Mouse (Mus musculus) hindbrain, embryonic 16.5 days (tissue): ENCODE data around the gene Samd10. TPM values are rescaled to one million over a fixed set of nuclear protein-coding genes. Genes with fewer than 3 reads are reported as not detected.
A peak's percentile ranks its signal among the peaks of the same experiment; 100 is the strongest.

Source experiments
- ATAC-seq: fragments of 200-750 bp; cut with Nextera tagmentation; 2 replicates; pipeline ENCODE4 v1.8.0; 2017; ENCODE audit warnings: moderate TSS enrichment, moderate library complexity
- H3K27ac ChIP-seq: fragments of 300-500 bp; sonication (generic); 2 replicates; pipeline ENCODE4 v1.5.1; 2014; ENCODE audit warnings: low read depth, mild to moderate bottlenecking, control low read depth, low read length, moderate library complexity
- H3K27me3 ChIP-seq: fragments of 300-500 bp; sonication (generic); replicated peaks from 2 replicates; pipeline ENCODE4 v1.6.1; 2014; ENCODE audit warnings: low read length; ENCODE audit not compliant: control insufficient read depth, insufficient read depth
- H3K36me3 ChIP-seq: fragments of 300-500 bp; sonication (generic); 2 replicates; pipeline ENCODE4 v1.6.1; 2014; ENCODE audit warnings: mild to moderate bottlenecking, low read length, moderate library complexity, mixed read lengths; ENCODE audit not compliant: control insufficient read depth, insufficient read depth
- H3K4me1 ChIP-seq: fragments of 300-500 bp; sonication (generic); 2 replicates; pipeline ENCODE4 v1.6.1; 2014; ENCODE audit warnings: low read depth, low read length; ENCODE audit not compliant: control insufficient read depth, insufficient read depth
- H3K4me2 ChIP-seq: fragments of 300-500 bp; sonication (generic); 2 replicates; pipeline ENCODE4 v1.6.1; 2014; ENCODE audit warnings: mild to moderate bottlenecking, low read length, control low read depth, moderate library complexity
- H3K4me3 ChIP-seq: fragments of 300-500 bp; sonication (generic); 2 replicates; pipeline ENCODE4 v1.5.1; 2014; ENCODE audit warnings: mild to moderate bottlenecking, low read length, control low read depth, moderate library complexity
- H3K9ac ChIP-seq: fragments of 300-500 bp; sonication (generic); 2 replicates; pipeline ENCODE4 v1.6.1; 2014; ENCODE audit warnings: low read depth, mild to moderate bottlenecking, control low read depth, low read length, moderate library complexity
- H3K9me3 ChIP-seq: fragments of 300-500 bp; sonication (generic); 2 replicates; pipeline ENCODE4 v1.6.1; 2014; ENCODE audit warnings: mild to moderate bottlenecking, low read length, moderate library complexity; ENCODE audit not compliant: control insufficient read depth
- WGBS: fragments of 180-500 bp; shearing (Covaris S2); extraction: QIAGEN DNeasy Blood & Tissue Kit; methylation state at CpG from one replicate; pipeline ENCODE4 v1.1.7; 2014; 5-methylcytosine and 5-hydroxymethylcytosine counted together
- polyA plus RNA-seq: library from polyadenylated mRNA; unstranded; fragments of >200 nt; fragmentation: Nextera tagmentation; extraction: Ambion mirVana; gene quantifications from 2 replicates; pipeline ENCODE4 v1.2.1, GENCODE M21; 2015

Samd10 gene
- polyA plus RNA-seq, 1 experiment from 2014 or later: 192 TPM

DNA sequence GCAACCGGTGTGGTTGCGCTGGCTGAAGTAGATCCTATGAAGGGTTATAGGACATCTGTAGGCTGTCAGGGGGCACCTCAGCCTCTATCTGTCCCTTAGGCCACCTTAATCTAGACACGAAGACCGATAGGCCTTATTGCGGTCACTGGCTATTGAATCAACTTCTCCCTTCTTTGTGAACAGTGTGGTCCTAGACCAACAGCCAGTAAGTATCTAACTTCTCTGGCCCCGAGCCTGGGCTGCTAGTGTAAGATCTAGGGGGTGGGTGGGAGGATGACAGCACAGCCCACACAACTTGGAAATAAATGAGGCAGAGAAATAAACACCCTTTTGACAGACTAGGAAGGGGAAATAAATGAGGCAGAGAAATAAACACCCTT is 6.0 kb downstream of the Samd10 start:
- peak overlapping the region; percentile 74 for H3K4me2 ChIP-seq
- no peaks in the 10 kb centered on the region for H3K27me3 ChIP-seq
- H3K4me1 ChIP-seq: peaks cover 29% of the 10 kb centered on the region
- H3K9ac ChIP-seq: peak overlapping the region; percentile 95
- peak overlapping the region; percentile 93 for H3K4me3 ChIP-seq
- H3K36me3 ChIP-seq: peaks cover 24% of the 10 kb centered on the region
- WGBS: 0% methylated on average over 6 of the region's 6 CpGs
- H3K9me3 ChIP-seq: no peaks in the 10 kb centered on the region
- peak; percentile 23 for ATAC-seq
- peak overlapping the region; percentile 96 for H3K27ac ChIP-seq

DNA sequence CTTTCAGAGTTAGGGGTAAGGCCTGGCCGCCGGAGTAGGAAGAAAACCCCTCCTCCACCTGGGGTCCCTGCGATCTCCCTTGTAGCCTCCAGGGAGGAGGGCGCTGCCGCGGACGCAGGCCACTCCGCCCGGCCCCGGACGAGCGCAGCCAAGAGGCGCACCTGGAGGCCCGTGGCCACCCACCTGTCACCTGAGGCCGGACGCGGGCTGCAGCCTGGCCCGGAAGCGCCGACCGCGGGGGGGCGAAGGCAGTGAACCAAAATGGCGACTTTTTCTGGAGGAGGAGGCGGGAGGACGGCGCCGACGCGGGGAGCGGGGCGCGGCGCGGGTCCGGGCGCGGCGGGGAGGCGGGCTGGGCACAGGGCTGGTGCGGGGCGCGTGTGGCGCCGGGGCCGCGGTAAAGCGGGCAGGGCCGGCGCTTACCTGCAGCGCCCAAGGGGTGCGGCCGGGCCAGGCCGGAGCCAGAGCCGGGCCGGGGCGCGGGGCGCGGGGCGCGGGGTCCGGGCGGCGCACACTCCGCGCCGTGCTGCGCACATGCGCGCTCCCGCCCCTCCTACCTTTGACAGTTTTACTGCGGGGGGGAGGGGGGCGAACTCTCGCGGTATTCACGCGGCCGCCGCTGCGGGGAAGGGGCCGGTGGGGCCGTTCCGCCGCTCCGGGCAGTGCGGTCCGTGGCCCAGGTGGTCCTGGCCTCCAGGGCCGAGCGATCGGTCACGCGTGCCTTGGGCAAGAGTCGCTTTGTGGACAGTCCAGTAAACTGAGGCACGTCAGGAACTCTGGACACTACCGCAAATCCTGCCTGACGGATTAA is 6.6 kb downstream of the Samd10 start, which contains the start of gene Zfp512b:
Gene Zfp512b, minus strand, starts transcription at position 573 of the 811 bp plus-strand sequence.
- H3K4me3 ChIP-seq: peak within 1 kb of the TSS; percentile 93
- H3K9me3 ChIP-seq: no peaks in the 10 kb centered on the region
- peaks cover 29% of the 10 kb centered on the region for H3K36me3 ChIP-seq
- peak within 1 kb of the TSS; percentile 74 for H3K4me2 ChIP-seq
- peak within 1 kb of the TSS; percentile 96 for H3K27ac ChIP-seq
- WGBS: under 1% methylated on average over 64 of the region's 97 CpGs
- peak within 1 kb of the TSS; percentile 95 for H3K9ac ChIP-seq
- peak; percentile 86 for ATAC-seq
- H3K4me1 ChIP-seq: peaks cover 24% of the 10 kb centered on the region
- H3K27me3 ChIP-seq: no peaks in the 10 kb centered on the region

DNA sequence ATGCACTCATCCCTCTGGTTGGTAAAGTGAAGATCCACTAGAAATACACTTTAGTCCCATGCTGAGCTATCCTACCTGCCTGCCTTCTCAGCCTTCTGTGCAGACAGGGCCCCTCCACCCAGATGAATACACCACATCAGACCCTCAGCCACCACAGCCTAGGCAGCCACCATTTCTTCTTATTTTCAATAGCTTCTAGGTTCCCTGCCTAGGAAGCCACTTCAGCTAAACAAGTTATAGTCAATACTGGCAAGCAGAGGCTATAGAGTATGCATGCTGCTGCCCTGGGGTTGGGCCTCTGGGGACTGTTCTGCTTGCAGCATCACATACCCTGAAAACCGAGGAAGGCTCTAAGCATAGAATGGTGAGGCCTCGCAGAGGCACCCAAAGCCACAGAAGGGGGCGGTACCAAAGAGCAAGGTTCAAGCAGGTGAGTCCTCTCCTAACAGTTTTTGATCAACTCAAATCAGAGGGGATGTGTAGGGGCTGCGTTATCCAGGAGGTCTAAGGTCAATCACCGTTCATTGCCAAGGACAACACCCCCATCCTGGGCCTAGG is 7.4 kb downstream of the Samd10 start, which contains the start of gene Prpf6:
Gene Prpf6, plus strand, starts transcription at position 341 of the 558 bp plus-strand sequence.
- Histone ChIP-seq H3K4me2 (peak within 1 kb of the TSS; percentile 74), H3K9ac (peak within 1 kb of the TSS; percentile 95), H3K4me3 (peak within 1 kb of the TSS; percentile 93), H3K27me3 (no peaks in the 10 kb centered on the region), H3K27ac (peak within 1 kb of the TSS; percentile 96), H3K9me3 (no peaks in the 10 kb centered on the region), H3K36me3 (peaks cover 36% of the 10 kb centered on the region), H3K4me1 (peaks cover 20% of the 10 kb centered on the region)
- ATAC-seq: 0 out of 2 replicates have a peak, but pooled peaks have one; percentile 3
- WGBS: 17% methylated on average over 5 of the region's 5 CpGs

DNA sequence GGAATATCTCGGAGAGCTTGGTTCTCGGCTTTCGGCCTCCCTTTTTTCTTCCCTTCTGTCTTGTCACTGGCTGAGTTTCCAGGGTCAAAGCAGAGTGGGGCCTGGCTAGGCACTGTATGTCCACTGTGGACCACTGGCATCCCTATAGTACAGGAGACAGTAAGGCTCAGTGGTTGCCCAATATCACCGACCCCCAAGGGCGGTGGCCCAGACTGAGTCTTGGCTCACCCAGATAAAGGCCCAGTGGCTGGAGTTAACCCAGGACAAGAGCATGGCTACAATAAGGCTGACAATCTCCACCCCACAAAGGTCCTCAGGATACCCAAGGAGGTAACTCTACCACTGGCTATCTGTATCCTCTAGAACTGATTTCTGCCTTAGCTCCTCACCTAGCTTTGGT is 8.5 kb downstream of the Samd10 start:
- Histone ChIP-seq H3K4me1 (peaks cover 20% of the 10 kb centered on the region), H3K36me3 (peaks cover 43% of the 10 kb centered on the region), H3K4me3 (no peak overlapping the region; the same call in 1 of the 2 replicates), H3K4me2 (no peak overlapping the region), H3K27ac (no peak overlapping the region), H3K9ac (peak overlapping the region; percentile 11; the same call in 1 of the 2 replicates), H3K9me3 (no peaks in the 10 kb centered on the region), H3K27me3 (no peaks in the 10 kb centered on the region)
- ATAC-seq: no peak
- 97% methylated on average over 5 of the region's 5 CpGs for WGBS

DNA sequence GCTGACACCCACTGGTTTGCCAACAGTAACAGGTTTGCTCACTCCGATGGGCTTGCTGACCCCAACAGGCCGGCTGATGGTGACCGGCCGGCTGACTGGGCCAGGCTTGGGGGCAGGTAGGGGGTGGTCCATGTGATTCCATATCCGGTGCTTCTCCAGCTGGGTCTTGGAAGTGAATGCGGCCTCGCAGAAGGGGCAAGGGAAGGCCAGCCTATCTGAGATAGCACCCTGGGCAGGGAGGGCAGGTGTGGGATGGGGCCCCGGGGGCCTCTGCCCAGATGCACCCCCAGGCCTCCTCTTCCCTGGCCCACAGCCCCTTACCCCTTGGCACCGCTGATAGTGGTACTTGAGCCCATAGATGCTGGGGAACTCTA is 9.3 kb downstream of the Samd10 start:
- H3K4me3 ChIP-seq: no peak overlapping the region
- H3K9me3 ChIP-seq: no peaks in the 10 kb centered on the region
- H3K4me2 ChIP-seq: no peak overlapping the region
- H3K9ac ChIP-seq: no peak overlapping the region
- ATAC-seq: no peak
- peaks cover 20% of the 10 kb centered on the region for H3K4me1 ChIP-seq
- H3K36me3 ChIP-seq: peaks cover 42% of the 10 kb centered on the region
- no peak overlapping the region for H3K27ac ChIP-seq
- no peaks in the 10 kb centered on the region for H3K27me3 ChIP-seq
- WGBS: 98% methylated on average over 9 of the region's 9 CpGs

DNA sequence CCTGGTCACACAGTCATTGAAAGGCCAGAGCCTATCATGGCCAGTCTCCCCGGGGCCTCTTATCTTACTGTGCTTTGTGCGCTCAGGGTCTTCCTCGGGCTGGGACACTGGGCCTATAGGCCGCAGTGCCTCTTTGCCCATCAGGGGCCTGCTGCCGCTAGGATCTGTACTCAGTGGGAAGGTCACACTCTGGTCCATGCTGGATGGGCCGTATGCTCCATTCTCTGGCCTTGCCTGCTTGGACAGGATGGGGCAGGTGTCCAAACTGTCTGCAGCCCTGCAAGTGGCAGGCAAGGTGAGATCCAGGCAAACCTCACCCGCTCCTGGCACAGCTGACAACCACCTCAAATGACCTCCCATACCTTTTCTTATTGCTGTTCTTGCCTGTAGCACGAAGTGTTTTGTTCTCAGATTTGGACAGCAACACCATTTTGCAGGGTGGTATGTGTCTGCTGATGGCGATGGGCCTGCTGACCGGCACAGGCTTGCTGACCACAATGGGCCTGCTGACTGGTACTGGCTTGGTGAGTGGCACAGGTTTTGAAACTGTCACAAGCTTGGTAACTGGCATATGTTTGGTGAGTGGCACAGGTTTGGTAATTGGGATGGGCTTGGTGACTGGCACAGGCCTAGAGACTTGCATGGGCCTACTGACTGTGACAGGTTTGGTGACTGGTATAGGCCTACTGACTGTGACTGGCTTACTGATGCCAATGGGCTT is 9.8 kb downstream of the Samd10 start:
- Histone ChIP-seq H3K27me3 (no peaks in the 10 kb centered on the region), H3K4me3 (no peak overlapping the region), H3K27ac (no peak overlapping the region), H3K4me1 (peaks cover 20% of the 10 kb centered on the region), H3K4me2 (no peak overlapping the region), H3K9me3 (no peaks in the 10 kb centered on the region), H3K9ac (no peak overlapping the region), H3K36me3 (peaks cover 48% of the 10 kb centered on the region)
- 90% methylated on average over 10 of the region's 10 CpGs for WGBS
- no peak for ATAC-seq

DNA sequence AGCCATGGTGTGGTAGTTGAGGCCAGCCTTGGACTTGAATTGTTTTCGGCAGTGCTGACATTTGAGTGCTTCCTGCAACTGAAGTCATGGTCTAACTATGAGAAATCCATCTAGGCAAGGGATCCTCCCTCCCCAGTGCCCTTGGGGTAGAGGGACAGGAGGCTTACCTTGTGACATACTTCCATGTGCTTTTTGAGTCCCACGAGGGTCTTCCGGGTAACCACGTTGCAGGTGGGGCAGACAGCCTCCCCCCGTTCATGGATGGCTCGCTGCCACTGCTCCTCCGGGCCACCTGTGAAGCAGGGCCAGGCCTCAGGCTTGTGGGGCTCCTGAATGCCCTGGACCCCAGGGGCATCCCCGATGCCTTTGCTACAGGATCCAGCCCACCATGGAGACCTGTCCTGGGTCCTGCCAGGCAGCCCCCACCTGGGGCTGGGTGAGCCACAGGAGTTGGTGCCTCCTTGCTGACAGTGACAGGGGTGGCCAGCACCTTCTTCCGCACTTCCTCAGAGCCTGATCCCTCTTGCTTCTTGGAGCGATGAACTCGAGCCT is 10.7 kb downstream of the Samd10 start:
- H3K27ac ChIP-seq: no peak overlapping the region
- no peak for ATAC-seq
- no peaks in the 10 kb centered on the region for H3K27me3 ChIP-seq
- H3K9me3 ChIP-seq: no peaks in the 10 kb centered on the region
- no peak overlapping the region for H3K9ac ChIP-seq
- H3K4me2 ChIP-seq: no peak overlapping the region
- 89% methylated on average over 11 of the region's 11 CpGs for WGBS
- peaks cover 19% of the 10 kb centered on the region for H3K4me1 ChIP-seq
- no peak overlapping the region for H3K4me3 ChIP-seq
- H3K36me3 ChIP-seq: peaks cover 54% of the 10 kb centered on the region

DNA sequence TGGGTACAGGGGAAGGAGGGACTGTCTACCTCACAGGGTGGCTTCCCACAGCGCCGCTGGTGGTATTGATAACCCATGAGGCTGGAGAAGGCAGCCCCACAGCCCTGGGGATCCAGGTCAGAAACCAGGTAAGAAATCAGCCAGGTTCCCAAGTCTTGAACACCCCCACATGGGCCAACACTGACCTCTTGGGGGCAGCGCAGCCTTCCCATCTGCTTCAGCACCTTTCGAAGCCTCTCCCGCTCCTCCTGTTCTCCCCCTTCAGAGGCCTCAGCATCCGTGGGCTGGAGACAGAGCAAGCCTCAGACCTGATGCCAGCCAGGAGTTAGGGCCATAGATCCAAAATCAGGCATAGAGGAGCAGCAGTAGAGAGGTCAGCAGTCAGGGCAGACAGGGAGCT is 11.2 kb downstream of the Samd10 start:
- no peak overlapping the region for H3K9ac ChIP-seq
- 85% methylated on average over 6 of the region's 6 CpGs for WGBS
- no peak overlapping the region for H3K4me3 ChIP-seq
- peaks cover 14% of the 10 kb centered on the region for H3K4me1 ChIP-seq
- H3K36me3 ChIP-seq: peaks cover 54% of the 10 kb centered on the region
- no peak overlapping the region for H3K27ac ChIP-seq
- H3K9me3 ChIP-seq: no peaks in the 10 kb centered on the region
- H3K4me2 ChIP-seq: no peak overlapping the region
- H3K27me3 ChIP-seq: no peaks in the 10 kb centered on the region
- no peak for ATAC-seq

DNA sequence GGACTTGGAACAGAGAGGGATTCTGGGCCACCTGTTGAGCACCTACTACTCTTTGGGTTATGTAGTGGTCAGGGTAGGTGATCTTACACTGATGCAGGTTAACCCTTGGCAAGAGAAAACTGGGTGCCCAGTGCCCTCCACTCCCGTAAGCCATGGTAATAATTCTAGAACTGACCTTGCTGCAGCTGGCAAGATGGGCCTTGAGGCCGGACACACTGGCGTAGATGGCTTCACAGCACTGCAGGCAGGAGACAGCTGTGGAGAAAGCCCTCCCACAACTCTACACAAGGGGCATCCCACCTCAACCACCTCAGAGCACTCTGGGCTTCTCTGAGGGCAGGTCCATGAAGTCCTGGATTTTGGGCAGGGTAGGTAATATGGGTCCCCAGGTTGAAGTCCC is 12.9 kb downstream of the Samd10 start:
- Histone ChIP-seq H3K9ac (no peak overlapping the region), H3K4me1 (peaks cover 17% of the 10 kb centered on the region), H3K4me2 (no peak overlapping the region), H3K9me3 (no peaks in the 10 kb centered on the region), H3K27ac (no peak overlapping the region), H3K27me3 (no peaks in the 10 kb centered on the region), H3K36me3 (peaks cover 54% of the 10 kb centered on the region), H3K4me3 (no peak overlapping the region)
- WGBS: 100% methylated on average over 3 of the region's 3 CpGs
- ATAC-seq: no peak
